Mouse (Mus musculus) adrenal gland, postnatal 14 days (tissue): ENCODE measurements around the gene Gda. TPM values are rescaled to one million over a fixed set of nuclear protein-coding genes. Genes with fewer than 3 reads are reported as not detected.

ENCODE experiments used
- DNase-seq: peaks from one replicate; pipeline ENCODE4 v3.0.0; 2021; ENCODE audit warnings: mixed read lengths
- long read RNA-seq, 2 experiments: library from polyadenylated mRNA; stranded (forward); transcript quantifications; one replicate each; pipeline ENCODE4 v2.0.0; 2021
- total RNA-seq: library from RNA; stranded (reverse); gene quantifications from 2 replicates; pipeline ENCODE4 v1.2.3, GENCODE M21; 2021

Gene Gda
- total RNA-seq, result 9.9 and 10.1 TPM in 2 replicates
- long read RNA-seq, experiment 1, full-length matches to known transcripts, result 2 of 3 reads
- long read RNA-seq, experiment 1, partial matches to known transcripts, result 0 of 3 reads
- long read RNA-seq, experiment 1, other reads (novel, unspliced or antisense), result 1 of 3 reads
- long read RNA-seq, experiment 2, full-length matches to known transcripts, result 3 of 3 reads
- long read RNA-seq, experiment 2, partial matches to known transcripts, result 0 of 3 reads
- long read RNA-seq, experiment 2, other reads (novel, unspliced or antisense), result 0 of 3 reads

DNA sequence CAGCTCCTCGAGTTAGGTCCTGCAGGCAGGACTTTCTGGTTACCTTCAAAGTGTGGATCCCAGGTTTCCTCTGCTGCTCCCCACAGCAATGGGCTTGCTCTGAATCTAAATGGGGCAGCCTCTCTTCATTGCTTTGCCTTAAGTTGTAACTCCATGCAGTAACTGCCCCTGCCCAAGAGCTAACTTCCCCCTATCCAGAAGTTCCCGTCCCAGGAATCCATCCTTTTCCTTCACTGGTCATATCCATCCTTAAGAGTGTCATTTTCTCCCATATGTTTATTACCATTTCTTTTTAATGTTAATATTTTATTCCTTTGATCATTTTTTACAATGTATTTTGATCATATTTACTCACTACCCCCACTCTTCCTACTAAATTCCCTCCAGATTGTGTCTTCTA, at the start of gene Gda:
Gene Gda, minus strand, starts transcription at position 101 of the 400 bp plus-strand sequence.
- DNase-seq, result no peak

DNA sequence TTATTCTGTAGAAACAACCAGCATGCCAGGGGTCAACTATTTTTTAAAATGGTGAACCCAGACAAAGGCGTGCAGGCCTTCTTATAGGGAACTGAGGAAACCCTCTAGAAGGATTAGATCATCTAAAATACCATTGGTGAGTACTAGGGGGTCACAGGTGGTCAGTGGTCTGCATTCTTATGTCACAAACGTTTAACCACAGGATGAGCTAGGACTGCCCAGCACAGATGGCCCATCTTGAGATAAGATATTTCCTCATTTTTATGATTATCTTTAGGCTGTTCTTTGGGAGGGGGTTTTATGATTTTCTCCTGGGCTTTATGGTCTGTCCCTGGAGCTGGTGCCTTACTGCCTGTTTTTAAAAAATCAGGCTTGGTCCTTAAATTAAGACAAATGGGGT, 47.0 kb upstream of the Gda start:
- DNase-seq, result no peak

DNA sequence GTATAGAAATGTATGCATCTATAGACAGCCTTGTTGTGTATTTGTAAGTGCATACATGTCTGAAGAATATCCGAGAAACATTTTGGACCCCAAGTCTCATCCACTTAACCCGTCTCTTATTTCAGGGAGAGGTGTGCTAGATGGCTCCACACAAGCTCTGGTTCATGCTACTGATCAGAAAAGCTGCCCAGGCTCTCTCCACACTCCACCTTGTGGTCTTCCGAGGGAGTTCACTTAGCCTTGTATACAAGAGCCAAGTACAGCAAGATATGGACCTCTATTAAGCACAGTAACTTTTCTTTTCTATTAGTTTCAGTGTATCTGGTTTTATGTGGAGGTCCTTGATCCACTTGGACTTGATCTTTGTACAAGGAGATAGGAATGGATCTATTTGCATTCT, 36.9 kb upstream of the Gda start:
- peak; percentile 55 for DNase-seq

DNA sequence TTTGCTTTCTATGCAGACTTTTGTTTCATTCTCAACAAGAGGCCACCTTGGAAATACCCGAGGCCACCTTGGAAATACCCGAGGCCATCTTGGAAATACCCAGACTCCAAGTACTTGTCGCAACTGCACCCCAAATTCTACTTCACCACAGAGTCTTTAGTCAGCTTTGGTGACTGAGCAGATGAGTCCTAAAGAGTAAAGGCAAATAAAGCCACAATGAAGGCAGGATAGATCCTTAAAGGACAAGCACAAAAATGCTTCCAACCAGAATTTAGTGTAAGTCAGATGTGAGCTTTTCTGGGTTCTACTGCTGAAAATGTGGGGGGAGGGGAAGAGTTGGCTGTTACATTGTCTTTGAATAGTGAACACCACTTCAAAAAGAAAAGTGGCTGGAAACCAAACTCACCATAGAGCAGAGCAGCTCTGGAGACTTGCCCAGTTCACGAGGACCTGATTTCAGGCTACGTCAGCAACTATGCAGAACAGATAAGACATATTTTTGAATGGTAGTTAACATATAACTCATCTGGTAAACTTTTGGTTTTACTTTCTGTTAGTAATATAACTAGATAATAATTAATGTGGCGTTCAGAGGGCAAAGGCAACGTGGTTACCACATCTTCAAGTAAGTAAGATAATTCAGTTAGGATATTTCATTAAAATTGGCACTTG, 34.5 kb upstream of the Gda start:
- DNase-seq, result no peak

DNA sequence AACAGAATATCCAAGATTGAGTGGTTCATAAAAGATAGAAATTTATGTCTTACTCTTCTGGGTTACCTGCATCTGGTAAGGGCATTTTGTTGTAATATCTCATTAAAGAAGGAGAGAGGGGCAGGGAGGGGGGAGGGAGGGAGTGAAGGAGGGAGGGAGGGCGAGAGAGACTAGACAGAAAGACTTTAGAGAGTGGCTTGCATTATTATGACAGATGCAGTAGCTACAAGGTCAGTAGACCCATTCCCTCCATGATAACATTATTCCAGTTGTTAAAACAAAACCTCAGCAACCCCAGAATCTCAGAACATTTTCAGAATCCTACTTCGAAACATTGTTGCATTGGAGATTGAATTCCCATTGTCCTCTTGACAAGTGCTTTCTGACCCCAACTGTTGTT, 33.9 kb upstream of the Gda start:
- no peak for DNase-seq

DNA sequence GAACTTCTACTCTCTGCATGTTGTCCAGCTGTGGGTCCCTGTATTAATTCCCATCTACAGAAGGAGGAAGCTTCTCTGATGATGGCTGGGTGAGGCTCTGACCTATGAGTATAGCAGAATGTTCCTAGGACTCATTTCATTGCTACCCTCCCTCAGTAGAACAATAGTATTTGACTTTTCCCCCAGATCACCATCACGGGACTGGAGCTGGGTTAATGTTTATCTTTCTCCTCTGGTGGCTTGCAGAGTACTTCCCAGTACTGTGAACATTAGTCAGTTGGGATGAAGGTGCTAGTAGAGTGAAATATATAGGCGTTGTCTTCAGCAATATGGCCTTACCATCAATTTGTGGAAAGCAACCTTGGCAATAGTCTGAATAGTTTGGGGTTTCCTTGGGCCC, 31.5 kb upstream of the Gda start:
- DNase-seq, result no peak

DNA sequence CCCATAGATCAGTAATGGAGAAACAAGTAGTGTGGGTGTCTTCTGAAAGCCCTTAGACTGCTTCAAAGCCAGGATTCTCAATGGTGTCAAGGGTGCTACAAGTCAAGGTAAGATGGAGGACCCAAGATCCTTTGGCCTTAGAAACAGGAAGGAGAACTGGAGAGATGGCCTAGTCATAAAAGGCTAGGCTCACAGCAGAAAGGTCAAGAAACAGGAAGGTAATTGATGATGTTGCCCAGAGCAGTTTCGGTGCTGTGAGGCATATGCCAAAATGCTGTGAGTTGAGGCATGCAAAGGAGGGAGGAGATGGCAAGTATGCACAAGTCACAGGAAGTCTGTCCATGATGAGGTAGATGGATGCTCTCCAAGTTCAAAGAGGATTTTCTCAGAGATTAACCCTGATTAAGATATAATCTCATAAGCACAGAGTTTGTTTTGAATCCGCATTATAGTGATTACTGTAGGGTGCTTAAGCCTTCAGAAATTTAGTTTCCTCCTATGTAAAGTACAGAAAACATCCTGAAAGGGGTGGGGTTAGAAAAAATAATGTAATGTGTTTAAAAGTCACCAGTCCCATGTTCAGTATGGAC, 26.2 kb upstream of the Gda start:
- no peak for DNase-seq

DNA sequence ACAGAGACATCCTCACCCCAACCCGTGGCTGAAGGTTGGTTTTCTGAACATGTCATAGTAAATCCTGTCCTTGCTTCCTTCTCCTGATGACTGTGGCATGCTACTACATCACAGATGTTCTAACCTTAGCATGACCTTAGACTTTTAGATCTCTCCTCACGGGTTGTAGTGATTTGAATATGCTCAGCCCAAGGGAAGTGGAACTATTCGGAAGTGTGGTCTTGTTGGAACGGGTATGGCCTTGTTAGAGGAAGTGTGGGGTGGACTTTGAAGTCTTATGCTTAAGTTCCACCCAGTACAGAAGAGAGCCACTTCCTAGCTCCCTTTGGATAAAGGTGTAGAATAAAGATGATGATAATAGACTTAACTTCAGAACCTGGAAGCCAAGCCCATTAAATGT, 22.6 kb upstream of the Gda start:
- DNase-seq, result no peak

DNA sequence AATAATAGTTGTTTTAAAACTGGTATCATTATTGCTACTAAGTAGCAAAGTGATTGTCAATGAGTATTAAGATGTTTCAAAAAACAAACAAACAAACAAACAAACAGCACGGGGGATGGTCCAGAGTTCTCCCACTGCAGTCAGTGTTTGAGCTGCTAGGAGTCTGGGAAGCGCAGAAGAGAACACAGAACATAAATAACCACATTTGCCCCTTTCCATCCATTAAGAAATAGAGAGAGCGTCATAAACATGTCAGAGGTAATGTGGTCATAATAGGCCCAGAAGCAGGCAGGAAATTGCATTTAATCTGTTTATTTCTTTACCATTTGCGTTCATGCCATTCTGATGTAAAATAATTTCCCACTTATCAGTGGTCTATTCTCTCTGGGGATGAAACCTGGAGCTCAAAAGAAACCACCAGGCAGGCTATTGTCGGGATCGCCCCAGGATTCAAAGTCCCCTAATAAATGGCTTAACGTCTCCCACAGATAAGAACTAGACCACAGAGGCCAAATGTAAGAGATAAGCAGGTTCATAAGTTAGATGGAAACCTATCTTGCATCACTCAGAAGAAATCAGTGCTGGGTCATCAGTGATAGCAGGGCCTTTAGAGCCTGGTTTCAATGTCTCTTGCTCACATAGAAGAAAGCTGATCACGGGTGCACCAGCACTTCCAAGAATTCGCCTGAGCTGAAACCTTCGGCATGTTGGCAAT, 20.7 kb upstream of the Gda start:
- DNase-seq, result no peak

DNA sequence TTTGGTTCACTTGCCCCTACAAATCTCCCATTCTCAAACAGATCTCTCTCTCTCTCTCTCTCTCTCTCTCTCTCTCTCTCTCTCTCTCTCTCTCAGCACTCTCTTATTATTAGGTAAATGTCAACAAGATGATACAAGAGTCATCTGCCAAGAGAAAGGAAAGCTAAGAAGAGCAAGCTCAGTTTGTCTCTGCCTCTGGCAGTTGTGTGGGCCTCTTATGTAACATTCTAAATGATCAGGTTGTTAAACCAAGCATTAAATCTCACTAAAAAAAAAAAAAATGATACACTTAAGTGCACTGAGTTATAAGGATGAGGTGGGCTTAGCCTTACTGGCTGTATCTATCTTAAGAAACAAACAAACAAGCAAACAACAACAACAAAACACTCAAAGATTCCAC, 18.1 kb upstream of the Gda start:
- DNase-seq, result no peak

DNA sequence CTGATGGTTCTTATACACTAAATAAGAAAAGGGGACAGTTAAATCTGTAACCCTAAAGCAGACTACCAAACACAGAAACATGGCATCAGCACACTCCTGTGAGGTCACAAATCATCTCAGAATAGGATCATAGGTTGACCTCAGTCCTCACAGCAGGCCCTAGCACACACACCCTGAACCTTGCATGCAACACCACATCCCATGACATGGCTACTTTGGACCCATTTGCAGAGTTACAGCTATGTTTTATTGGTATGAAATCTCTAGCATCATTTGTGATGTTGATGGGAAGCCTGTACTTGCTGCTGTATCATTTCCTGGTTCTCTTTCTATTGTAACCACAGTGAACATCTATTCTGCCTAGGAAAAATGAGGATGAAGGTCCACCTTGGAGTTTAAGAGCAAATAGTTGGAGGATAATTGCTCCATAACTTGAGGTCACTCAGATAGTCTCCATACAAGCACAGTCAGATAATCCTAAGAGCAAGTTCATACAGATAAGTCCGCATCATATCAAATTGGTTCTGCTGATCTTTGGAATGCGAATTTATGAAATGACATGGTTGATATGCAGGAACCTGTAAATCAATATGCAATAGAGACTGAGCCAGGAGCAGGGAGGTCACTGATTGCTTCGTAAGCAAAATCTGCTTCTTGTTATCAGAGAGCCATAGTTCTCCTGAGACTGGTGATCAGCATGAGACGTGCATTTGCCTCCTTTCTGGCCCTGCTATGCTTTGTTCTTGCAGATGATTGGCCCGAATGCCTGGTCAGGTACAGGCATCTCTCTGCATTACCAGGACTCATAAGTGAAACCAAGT, 14.1 kb upstream of the Gda start:
- DNase-seq, result no peak

DNA sequence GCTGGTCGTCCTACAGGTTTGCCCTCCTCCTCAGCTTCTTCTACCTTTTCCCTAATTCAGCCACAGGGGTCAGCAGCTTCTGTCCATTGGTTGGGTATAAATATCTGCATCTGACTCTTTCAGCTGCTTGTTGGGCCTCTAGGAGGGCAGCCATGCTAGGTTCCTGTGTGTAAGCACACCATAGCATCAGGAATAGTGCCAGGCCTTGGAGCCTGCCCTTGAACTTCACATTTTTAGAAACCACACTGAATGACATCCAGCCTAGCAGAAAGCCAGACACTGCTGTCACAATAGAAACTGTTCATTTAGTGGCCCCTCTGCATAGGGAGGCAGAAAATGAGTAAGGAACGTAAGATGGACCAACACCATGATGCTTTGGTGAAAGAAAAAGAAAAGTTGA, 8.9 kb upstream of the Gda start:
- DNase-seq, result peak; percentile 15

DNA sequence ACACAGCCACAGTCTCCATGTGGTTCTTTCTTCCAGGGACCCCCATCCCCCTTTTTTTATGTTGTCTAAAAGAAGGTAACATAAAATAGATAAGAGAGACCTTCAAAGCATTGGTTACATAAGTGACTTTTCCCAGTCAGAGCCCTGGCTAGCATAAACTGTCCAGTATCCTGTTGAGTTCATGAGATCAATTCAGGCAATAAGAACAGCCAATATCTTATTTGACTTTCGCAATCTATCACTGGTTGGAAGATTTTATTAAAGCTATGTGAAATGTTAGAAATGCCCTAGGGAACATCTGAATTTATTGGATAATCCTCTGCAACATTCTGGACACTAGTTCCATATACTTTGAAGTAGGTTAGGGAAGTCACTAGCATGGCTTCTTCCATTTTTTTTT, 7.8 kb upstream of the Gda start:
- no peak for DNase-seq

DNA sequence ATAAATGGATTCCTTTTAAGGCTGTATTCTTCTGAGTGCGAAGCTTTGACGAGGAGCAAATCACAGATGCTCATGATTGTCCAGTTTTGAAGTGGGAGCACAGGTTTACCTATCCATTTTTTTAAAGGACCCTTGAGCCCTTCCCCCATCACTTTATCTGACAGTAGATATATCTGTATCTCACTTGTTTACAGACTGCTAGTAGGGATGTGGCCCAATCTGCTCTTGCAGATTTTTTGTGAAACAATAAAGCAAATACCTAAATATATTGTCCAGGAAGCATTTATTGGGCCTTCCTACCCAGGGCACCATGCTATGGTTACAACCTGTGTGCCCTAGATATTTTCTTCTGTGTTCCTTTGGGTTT, 6.8 kb upstream of the Gda start:
- no peak for DNase-seq

DNA sequence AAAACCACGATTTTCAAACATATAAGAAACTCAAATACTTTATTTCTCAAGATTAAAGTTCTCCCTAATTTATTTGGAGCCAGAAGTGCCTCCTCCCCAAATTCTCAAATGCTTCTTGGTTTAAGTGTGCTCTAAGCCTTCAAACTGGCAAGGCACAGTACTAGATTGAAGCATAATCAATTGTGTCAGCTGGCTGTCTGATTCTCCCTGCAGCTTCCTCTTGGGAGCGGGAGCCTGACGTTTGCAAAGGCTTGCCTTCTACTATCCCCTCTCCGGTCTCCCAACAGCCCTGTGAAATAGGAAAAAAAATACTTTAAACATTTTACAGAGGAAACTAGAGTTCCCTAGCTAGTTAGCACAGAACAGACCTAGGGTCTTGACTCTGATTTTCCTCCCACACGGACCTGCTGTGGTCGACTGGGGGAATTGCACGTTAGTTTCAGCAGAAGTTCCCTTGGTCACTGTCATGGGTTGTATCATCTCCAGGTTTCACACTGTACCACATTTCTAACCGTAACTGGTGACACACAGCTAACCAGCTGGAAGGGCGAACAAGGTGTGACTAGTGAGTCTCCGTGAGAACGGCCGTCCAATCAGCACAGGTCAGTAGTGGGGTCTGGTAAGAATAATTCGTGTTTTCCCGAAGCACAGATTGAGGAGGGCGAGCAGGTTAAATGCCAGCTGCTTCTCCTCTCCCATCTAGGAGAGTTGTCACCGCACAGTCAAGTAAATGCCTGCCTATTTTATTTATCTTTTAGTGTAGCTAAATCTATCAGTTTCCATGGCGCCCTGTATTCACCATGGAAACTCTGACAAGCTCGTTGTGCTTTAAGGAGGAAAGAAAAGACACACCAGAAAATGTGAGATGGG, 6.2 kb upstream of the Gda start:
- DNase-seq, result no peak

DNA sequence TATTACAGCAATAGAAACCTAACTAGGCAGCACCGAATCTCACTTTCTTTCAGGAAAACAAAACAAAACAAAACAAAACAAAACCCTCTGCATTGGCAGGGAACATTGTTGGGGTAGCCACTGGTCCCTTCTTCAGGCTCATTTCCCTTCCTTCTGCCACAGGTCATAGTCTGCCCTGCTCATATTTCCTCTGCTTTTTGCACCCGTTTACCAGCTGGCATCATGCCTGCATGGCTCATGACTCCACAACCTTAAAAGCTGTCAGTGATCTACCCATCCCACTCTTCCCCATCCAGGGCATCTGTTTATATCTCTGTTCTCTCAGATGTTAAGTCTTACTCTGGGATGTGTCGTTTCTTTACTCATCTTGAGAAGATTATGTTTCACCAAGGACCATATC, 5.3 kb upstream of the Gda start:
- no peak for DNase-seq

DNA sequence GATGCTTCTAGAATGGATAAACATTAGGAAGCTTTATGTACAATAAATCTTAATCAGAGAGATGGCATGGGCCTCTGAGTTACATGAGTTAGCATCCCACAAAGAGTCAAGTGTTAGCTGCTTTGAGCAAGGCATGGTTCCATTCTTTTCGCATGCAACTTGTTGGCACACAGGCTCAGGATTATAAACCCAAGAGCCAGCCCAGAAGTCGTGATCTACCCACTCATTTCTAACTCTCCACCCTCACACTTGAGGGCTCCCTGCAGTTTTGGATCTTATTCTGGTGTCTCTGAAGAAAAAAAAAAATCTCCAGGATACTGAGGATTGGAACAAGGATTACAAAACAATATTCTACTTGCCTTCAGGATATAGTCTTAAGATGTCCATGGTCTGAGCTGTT, 4.5 kb upstream of the Gda start:
- no peak for DNase-seq

DNA sequence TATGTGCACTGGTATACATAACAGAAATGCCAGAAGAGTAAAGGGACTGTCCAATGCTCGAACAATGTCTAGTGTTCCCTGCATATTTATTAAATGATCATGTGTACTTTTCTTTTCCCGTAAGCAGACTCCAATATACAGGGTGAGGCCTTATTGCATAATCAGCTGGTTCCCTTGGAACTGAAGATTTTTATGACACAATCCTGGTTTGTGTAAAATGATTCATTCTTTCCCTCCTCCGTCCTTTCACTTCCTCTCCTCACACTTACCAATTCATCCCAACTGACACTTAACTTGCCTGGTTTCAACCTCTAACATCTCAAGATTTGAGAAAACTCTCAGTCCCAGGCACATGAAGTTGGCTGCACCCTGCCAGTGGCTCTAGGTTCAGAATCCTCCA, 3.5 kb upstream of the Gda start:
- no peak for DNase-seq

DNA sequence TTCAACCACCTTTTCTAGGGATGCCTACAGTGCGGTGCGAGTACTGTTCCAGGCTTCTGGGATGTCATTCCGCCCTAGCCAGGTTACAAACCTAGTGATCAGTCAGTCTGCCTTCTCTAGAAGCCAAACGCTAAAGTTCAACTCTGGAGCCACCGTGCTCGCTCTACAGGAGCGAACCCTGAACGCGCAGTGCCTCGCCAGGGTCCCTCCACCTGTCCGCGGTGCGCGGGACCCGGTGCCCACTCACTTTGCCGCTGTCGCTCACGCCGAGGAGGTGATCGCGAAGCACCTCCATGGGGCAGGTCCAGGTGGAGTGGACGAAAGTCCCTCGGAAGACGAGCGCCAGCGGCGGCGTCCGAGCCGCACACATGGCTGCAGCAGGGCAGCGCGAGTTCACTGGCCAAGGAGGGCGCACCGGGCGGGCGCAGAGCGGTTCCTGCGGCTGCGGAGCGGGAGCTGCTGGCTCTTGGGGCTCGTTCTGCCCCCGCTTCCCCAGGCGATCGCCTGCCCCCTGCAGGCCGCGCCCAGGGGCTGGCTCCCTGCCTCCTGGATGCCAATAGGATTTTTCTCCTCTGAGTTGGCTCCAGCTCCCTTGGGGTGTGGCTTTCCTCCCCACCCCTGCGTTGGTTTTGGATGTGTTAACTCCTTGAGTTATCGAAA, 994 bp downstream of the Gda start:
- peak; percentile 89 for DNase-seq

DNA sequence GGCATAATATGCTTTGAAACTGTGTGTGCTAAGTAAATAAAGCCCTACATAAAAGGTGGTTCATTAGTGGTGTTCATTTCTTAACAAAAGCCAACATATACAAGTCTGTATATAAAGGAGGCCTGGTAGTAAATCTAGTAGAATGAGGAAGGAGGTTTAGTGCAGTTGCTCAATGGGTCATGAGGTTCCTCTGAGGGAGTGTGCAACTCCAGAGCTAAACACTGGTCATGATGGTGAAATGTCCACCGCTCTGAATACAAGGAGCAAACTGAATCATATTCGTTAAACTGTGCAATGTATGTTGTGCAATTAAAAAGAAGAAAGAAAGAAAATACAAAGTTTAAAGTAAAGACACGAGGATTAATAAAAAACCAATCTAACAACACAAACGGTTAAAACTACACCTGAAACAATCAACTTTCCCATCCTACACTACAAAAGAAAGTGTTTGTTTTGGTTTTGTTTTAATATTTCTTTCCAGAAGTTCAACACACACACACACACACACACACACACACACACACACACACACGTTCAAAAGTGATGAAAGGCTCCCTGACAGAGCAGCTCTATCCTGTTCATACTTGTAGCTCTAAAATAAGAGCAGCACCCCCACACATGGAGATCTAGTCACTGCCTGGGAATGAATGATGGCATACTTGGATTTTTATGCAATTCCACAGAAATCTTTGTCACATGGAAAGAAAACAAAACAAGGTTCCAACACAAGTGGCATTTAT, 11.9 kb downstream of the Gda start:
- DNase-seq, result no peak
